Mouse (Mus musculus) limb, embryonic 12.5 days (tissue): Measurements from ENCODE around the gene Dtnb. TPM values are rescaled to one million over a fixed set of nuclear protein-coding genes. Genes with fewer than 3 reads are reported as not detected.

ENCODE experiments used
- ATAC-seq: fragments of 200-750 bp; cut with Nextera tagmentation; 2 replicates; pipeline ENCODE4 v1.8.0; 2017; ENCODE audit warnings: low read depth, moderate TSS enrichment; ENCODE audit not compliant: insufficient number of reproducible peaks, insufficient read depth, low FRiP score, low TSS enrichment
- H3K27ac ChIP-seq: fragments of 300-500 bp; sonication (generic); 2 replicates; pipeline ENCODE4 v1.5.1; 2016; ENCODE audit warnings: mild to moderate bottlenecking, moderate library complexity
- H3K27me3 ChIP-seq: fragments of 300-500 bp; sonication (generic); 2 replicates; pipeline ENCODE4 v1.6.1; 2016; ENCODE audit warnings: mild to moderate bottlenecking, moderate library complexity
- H3K36me3 ChIP-seq: fragments of 300-500 bp; sonication (generic); 2 replicates; pipeline ENCODE4 v1.6.1; 2016; ENCODE audit warnings: mild to moderate bottlenecking, moderate library complexity
- H3K4me1 ChIP-seq: fragments of 300-500 bp; sonication (generic); replicated peaks from 2 replicates; pipeline ENCODE4 v1.6.1; 2016
- H3K4me2 ChIP-seq: fragments of 300-500 bp; sonication (generic); 2 replicates; pipeline ENCODE4 v1.6.1; 2016; ENCODE audit warnings: mild to moderate bottlenecking, moderate library complexity
- H3K4me3 ChIP-seq: fragments of 300-500 bp; sonication (generic); replicated peaks from 2 replicates; pipeline ENCODE4 v1.5.1; 2016; ENCODE audit warnings: mild to moderate bottlenecking
- H3K9ac ChIP-seq: fragments of 300-500 bp; sonication (generic); replicated peaks from 2 replicates; pipeline ENCODE4 v1.6.1; 2016; ENCODE audit warnings: mild to moderate bottlenecking, moderate library complexity
- H3K9me3 ChIP-seq: fragments of 300-500 bp; sonication (generic); 2 replicates; pipeline ENCODE4 v1.6.1; 2016; ENCODE audit warnings: mild to moderate bottlenecking, moderate library complexity
- WGBS: fragments of 180-500 bp; shearing (Covaris S2); methylation state at CpG from one replicate; pipeline ENCODE4 v1.1.7; 2016; 5-methylcytosine and 5-hydroxymethylcytosine counted together
- polyA plus RNA-seq: library from polyadenylated mRNA; unstranded; fragments of >200 nt; fragmentation: Nextera tagmentation; extraction: Ambion mirVana; gene quantifications from 2 replicates; pipeline ENCODE4 v1.2.1, GENCODE M21; 2016

Dtnb gene
- polyA plus RNA-seq, 1 experiment from 2014 or later, result 47.6 TPM

DNA sequence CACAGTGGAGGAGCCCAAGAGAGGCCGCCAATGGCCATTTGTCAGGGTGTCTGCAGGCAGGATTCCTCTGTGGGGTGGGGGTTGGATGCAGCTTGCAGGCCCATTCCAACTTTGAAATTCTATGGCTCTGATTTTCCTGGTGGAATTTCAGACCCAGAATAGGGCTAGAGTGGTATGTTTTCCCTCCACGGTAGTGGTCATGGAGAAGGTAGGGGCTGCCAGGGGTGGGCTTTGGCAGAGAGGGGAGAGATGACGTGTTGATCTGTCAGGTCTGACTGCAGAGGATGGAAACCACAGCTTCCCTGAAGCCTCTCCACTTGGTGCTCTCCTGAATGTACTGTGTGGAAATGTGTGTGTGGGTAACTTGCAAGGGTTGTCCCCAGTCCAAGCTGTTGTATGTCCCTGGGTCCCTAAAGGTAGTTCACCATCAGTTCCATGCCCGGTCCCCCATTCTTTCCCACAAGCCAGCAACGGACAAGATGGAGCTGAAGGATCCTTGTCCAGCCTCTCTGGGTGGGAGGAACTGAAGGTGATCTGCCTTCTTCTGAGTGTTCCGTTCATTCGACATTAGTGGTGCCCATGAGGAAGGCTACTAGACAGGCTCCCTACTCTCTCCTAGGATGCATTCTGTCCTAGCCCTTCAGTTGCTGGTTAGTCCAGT is 237.5 kb downstream of the Dtnb start:
- WGBS, result 80% methylated on average over 7 of the region's 7 CpGs
- Histone ChIP-seq H3K27me3 (peaks cover 11% of the 10 kb centered on the region; the same call in 1 of the 2 replicates), H3K4me2 (peak overlapping the region; percentile 80), H3K9me3 (no peaks in the 10 kb centered on the region), H3K4me1 (peaks cover 53% of the 10 kb centered on the region), H3K9ac (no peak overlapping the region), H3K36me3 (0 out of 2 replicates have a peak, but pooled peaks cover 3% of the 10 kb centered on the region), H3K4me3 (no peak overlapping the region), H3K27ac (peak overlapping the region; percentile 94; the same call in 1 of the 2 replicates)
- ATAC-seq, result no peak

DNA sequence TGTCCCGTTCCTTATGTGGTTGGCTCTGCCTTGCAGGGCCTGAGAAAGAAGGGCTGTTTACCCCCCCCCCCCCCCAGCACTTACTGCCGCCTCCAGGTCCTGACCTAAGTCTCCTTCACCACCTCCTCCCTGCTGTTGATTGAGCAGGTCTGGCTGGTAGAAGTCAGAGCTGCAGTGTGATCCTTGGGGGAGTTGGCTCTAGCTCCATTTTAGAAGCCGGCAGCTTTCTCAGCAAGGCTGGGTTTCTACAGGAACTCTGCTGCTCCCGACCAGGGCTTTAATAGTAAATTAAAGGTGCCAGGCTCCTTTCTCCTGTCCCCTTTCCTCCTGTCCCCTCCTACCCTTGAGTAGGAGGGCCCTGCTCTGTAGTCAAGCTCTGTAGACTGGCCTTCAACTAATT is 238.3 kb downstream of the Dtnb start:
- Histone ChIP-seq H3K36me3 (0 out of 2 replicates have a peak, but pooled peaks cover 3% of the 10 kb centered on the region), H3K9ac (no peak overlapping the region), H3K4me2 (peak overlapping the region; percentile 35), H3K27ac (peak overlapping the region; percentile 57; the same call in 1 of the 2 replicates), H3K4me1 (peaks cover 53% of the 10 kb centered on the region), H3K27me3 (peaks cover 5% of the 10 kb centered on the region; the same call in 1 of the 2 replicates), H3K9me3 (no peaks in the 10 kb centered on the region), H3K4me3 (no peak overlapping the region)
- no peak for ATAC-seq
- 23% methylated on average over 4 of the region's 4 CpGs for WGBS

DNA sequence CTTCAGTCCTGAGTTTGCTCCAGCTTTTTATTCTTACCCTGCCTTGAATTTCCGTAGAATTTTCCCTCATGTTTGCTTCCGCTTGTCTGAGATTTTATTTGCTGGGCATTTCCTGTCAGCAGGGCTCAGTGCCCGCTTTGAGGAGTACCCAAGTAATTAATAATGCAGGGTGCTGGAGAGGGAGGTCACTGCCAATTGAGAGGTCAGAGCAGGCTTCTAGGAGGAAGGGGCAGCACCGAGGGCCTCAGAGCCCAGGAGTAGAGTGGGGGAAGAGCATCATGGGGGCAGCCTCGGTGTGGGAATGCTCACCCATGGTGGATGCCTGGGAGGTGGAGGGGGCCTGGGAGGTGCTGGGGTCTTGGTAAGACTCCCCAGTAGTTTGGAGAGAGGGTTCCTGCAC is 239.4 kb downstream of the Dtnb start:
- Histone ChIP-seq H3K4me2 (peak overlapping the region; percentile 20), H3K27ac (peak overlapping the region; percentile 37), H3K27me3 (no peaks in the 10 kb centered on the region), H3K36me3 (0 out of 2 replicates have a peak, but pooled peaks cover 3% of the 10 kb centered on the region), H3K4me3 (no peak overlapping the region), H3K9me3 (no peaks in the 10 kb centered on the region), H3K9ac (no peak overlapping the region), H3K4me1 (peaks cover 46% of the 10 kb centered on the region)
- ATAC-seq, result no peak
- WGBS, result 23% methylated on average over 5 of the region's 5 CpGs

DNA sequence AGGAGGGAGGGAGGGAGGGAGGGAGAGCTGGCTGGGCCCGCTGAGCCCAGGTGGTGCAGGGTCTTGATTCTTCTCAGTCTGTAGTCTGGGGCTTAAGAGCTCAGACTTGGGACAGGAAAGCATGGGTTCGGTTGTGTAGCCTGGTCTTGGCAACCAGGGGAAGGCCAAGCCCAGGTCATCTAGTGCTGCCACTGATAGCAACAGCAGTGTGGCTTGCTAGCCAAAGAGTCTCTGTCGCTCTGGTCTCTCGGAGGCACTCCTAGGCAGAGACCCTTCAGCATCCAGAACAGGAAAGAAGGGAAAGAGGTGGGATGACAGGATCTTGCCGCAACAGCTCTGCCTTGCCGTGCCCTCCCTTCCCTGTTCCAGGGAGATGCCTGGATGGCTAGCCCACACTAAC is 240.1 kb downstream of the Dtnb start:
- peaks cover 46% of the 10 kb centered on the region for H3K4me1 ChIP-seq
- 0 out of 2 replicates have a peak, but pooled peaks cover 3% of the 10 kb centered on the region for H3K36me3 ChIP-seq
- H3K9me3 ChIP-seq, result no peaks in the 10 kb centered on the region
- H3K9ac ChIP-seq, result no peak overlapping the region
- no peak overlapping the region for H3K27ac ChIP-seq
- no peak overlapping the region for H3K4me2 ChIP-seq
- H3K4me3 ChIP-seq, result no peak overlapping the region
- no peak for ATAC-seq
- WGBS, result 45% methylated on average over 6 of the region's 6 CpGs
- H3K27me3 ChIP-seq, result no peaks in the 10 kb centered on the region

DNA sequence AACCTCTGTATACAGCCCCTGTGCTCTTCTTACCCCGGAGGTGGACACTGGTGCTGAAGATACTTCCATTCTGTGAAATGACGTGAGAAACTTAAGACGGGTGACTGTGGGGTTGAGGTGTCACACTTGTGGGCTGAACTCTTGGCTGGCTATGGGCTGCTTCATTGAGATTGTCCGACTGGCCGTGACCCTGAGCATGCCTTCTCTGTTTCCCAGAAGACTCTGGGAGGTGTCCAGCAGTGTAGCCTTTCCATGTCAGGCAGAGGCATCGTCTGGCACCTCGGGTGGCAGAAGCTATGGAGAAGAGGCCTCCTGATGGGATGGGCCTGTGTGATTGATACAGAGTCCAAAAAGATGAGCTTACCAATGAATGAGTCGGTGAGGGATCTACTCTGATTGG is 241.0 kb downstream of the Dtnb start:
- Histone ChIP-seq H3K4me2 (no peak overlapping the region), H3K4me1 (peaks cover 49% of the 10 kb centered on the region), H3K9ac (no peak overlapping the region), H3K27ac (no peak overlapping the region), H3K9me3 (no peaks in the 10 kb centered on the region), H3K27me3 (no peaks in the 10 kb centered on the region), H3K36me3 (0 out of 2 replicates have a peak, but pooled peaks cover 3% of the 10 kb centered on the region), H3K4me3 (no peak overlapping the region)
- WGBS, result 91% methylated on average over 8 of the region's 8 CpGs
- no peak for ATAC-seq

DNA sequence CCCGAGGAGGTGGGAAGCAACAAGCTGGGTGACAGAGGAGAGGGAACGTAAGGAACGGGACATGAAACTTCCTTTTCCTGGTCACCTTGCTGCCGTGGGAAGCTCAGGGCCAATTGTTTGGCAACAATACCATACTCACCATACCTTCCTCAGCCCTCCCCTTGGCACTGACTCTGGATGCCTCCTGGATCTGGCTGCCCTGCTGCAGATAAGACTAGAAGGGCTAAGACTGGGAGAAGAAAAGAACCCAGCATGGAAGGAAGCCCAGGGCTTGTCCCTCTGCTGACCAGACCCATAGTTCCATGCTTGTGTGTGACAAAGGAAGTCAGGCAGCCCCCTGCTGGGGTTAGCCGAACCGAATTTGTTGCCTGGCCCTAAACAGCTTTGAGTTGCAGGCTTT is 243.2 kb downstream of the Dtnb start:
- Histone ChIP-seq H3K4me1 (peaks cover 41% of the 10 kb centered on the region), H3K4me3 (no peak overlapping the region), H3K9ac (no peak overlapping the region), H3K36me3 (0 out of 2 replicates have a peak, but pooled peaks cover 3% of the 10 kb centered on the region), H3K4me2 (no peak overlapping the region), H3K27me3 (no peaks in the 10 kb centered on the region), H3K9me3 (no peaks in the 10 kb centered on the region), H3K27ac (no peak overlapping the region)
- 60% methylated on average over 6 of the region's 6 CpGs for WGBS
- no peak for ATAC-seq

DNA sequence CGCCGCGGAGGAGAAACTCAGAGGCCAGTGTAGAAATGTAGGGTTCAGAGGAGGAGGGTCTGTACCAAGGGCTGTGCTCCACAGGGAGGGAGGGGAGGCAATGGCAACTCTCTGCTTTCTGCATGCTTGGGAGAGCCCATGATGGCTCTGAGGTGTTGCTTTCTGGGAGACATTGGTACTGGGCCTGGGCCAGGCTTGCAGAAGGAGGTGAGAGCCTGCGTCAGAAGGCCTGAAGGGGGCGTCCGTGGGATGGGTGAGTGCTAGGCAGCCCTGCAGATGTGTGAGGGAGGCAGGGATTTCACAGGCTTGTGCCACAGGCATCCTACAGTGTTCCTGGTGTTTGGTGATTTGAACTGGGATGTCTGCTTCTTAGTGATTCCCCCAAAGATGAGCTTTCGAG is 244.9 kb downstream of the Dtnb start:
- WGBS, result 61% methylated on average over 7 of the region's 7 CpGs
- Histone ChIP-seq H3K4me3 (no peak overlapping the region), H3K27ac (no peak overlapping the region), H3K9ac (no peak overlapping the region), H3K9me3 (no peaks in the 10 kb centered on the region), H3K36me3 (0 out of 2 replicates have a peak, but pooled peaks cover 3% of the 10 kb centered on the region), H3K4me1 (peaks cover 35% of the 10 kb centered on the region), H3K4me2 (no peak overlapping the region), H3K27me3 (no peaks in the 10 kb centered on the region)
- no peak for ATAC-seq

DNA sequence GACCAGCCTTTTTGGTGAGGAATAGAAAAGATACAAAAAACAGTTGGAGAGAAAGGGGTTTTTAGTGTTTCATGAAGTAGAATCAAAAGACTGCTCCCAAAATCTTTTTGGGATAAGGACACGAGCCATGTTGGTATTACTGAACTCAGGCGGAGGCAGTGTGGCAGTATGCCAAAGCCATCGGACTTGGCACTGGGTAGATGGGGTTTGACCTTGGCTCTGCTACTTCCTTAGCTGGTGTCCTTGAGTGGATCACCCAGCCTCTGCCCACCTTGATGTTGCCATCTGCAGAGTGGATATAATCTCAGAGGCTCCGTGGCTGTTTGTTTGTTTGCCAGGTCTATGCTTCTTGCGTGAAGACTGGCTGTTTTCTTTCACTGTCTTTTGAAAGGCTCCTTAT is 245.4 kb downstream of the Dtnb start:
- no peaks in the 10 kb centered on the region for H3K27me3 ChIP-seq
- H3K36me3 ChIP-seq, result 0 out of 2 replicates have a peak, but pooled peaks cover 3% of the 10 kb centered on the region
- no peak overlapping the region for H3K9ac ChIP-seq
- H3K9me3 ChIP-seq, result no peaks in the 10 kb centered on the region
- H3K4me1 ChIP-seq, result peaks cover 30% of the 10 kb centered on the region
- H3K4me3 ChIP-seq, result no peak overlapping the region
- no peak overlapping the region for H3K4me2 ChIP-seq
- no peak for ATAC-seq
- 88% methylated on average over 5 of the region's 5 CpGs for WGBS
- no peak overlapping the region for H3K27ac ChIP-seq

DNA sequence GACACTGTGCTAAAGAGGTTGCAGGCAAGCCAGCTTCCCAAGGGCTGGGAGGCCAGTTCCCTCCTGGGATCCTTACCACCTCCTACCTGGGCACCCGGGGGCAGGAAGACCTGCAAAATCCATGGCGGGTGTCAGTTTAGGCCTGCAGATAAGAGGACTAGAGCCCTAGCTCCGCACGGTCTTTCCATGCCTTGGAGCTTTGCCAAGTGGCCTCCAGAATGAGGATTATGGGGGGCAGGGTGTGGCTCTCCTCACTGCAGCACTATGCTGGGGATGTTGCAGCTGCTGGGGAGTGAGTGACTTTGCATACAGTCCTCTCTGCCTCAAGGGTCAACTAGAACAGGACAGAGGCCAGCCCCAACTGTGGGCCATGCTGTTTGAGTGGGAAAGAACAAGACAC is 247.7 kb downstream of the Dtnb start:
- WGBS, result 79% methylated on average over 4 of the region's 4 CpGs
- no peak for ATAC-seq
- Histone ChIP-seq H3K4me1 (peaks cover 43% of the 10 kb centered on the region), H3K27me3 (no peaks in the 10 kb centered on the region), H3K27ac (no peak overlapping the region), H3K9me3 (no peaks in the 10 kb centered on the region), H3K4me2 (no peak overlapping the region), H3K4me3 (no peak overlapping the region), H3K9ac (no peak overlapping the region), H3K36me3 (no peaks in the 10 kb centered on the region)

DNA sequence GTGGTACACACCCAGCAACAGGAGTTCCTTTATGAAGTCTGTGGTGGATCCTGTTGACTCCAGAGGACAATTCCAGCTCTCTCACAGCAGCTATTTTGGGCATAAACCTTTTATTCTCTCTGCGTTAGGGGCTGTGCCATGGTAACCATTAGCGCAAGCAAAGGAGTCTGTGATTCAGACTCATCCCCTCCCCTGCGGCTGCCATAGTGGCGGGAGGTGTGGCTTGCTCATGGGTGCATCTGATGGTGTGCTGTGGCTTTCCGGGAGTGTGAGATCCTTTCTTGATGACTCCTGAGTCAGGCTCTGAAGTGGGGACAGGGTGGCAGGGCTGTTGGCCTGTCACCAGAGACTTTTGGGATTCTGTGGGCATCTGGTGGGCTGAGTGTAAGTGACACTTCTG is 251.2 kb downstream of the Dtnb start:
- H3K4me3 ChIP-seq, result no peak overlapping the region
- no peak for ATAC-seq
- no peak overlapping the region for H3K9ac ChIP-seq
- no peak overlapping the region for H3K4me2 ChIP-seq
- peaks cover 49% of the 10 kb centered on the region for H3K4me1 ChIP-seq
- H3K27me3 ChIP-seq, result no peaks in the 10 kb centered on the region
- 76% methylated on average over 5 of the region's 5 CpGs for WGBS
- no peaks in the 10 kb centered on the region for H3K36me3 ChIP-seq
- no peaks in the 10 kb centered on the region for H3K9me3 ChIP-seq
- no peak overlapping the region for H3K27ac ChIP-seq

DNA sequence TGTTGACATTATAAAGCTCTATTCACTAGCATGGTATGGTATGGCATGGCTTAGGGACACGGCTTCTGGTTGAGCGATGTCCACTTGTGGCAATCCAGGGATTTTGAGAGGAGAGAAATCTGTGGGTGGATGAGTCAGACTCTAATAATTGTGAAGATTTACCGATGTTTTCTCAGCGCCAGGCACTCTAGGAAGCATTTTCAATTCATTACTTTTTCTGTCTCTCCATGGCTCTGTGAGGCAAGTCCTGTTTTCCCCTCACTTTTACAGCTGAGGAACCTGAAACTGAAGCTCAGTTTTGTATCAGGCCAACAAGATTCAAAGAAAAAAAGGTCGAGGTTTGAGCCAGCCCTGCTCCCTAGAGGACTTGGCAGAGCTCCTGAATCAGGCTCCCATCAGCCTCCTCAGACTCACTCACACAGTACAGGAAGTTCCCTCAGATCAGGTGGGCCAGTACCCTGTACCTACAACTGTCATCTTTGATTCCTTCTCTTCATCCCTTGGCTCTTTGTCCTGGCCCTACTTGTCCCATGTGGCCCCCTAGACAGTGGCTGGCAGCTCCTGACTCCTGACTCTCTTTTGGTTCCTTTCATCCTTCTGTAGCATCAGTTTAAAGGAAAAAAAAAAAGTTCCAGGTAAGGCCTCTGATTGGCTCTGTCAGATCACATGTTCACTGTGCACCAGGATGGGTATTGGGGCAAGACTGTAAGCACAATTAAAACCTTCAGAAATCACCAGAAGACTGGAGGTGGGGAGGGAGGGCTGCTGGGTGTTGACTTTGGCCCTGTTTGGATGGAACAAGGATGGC is 252.9 kb downstream of the Dtnb start:
- Histone ChIP-seq H3K36me3 (no peaks in the 10 kb centered on the region; the same call in 1 of the 2 replicates), H3K4me2 (no peak overlapping the region), H3K9ac (no peak overlapping the region), H3K27me3 (no peaks in the 10 kb centered on the region), H3K27ac (no peak overlapping the region), H3K4me1 (peaks cover 38% of the 10 kb centered on the region), H3K9me3 (no peaks in the 10 kb centered on the region), H3K4me3 (no peak overlapping the region)
- WGBS, result 79% methylated on average over 5 of the region's 5 CpGs
- ATAC-seq, result peak; percentile 48; the same call in 1 of the 2 replicates
